Mouse (Mus musculus): ENCODE measurements around the gene Gm42421. TPM values are rescaled to one million over a fixed set of nuclear protein-coding genes. Genes with fewer than 3 reads are reported as not detected.
A peak's percentile ranks its signal among the peaks of the same experiment; 100 is the strongest.

The Gm42421 gene
- total RNA-seq, 2 experiments from 2014 or later: 1.7 to 2.6 TPM

DNA sequence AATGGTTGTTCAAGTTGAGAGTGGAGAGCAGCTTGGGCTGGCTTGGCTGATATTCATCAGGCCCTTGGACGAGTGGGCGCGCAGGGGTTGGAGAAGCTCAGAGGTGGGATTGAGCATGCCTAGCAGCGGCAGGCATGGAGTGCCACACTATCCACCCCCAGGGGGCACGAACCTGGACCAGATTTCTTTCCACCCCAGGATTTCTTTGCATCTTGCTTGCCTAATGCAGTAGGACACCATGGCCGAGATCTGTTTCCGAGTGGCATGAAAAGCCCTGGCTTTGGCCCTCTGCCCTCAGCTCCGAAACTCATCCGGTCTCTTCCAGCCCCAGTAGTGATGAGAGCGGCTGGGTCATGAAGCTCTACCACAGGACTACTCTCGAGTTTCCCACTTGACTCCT is 5.4 kb downstream of the Gm42421 start:
- DNase-seq (ENCODE audit: low spot score in 2 of 2): no peak
- intact Hi-C loops (cut with DNase I): no loop called here

GRCm38 (mm10) chr5:143933875-143934274 is 5.9 kb downstream of the Gm42421 start:
- no peak for DNase-seq (ENCODE audit: low spot score in 2 of 2)
- intact Hi-C loops (cut with DNase I): no loop called here

DNA sequence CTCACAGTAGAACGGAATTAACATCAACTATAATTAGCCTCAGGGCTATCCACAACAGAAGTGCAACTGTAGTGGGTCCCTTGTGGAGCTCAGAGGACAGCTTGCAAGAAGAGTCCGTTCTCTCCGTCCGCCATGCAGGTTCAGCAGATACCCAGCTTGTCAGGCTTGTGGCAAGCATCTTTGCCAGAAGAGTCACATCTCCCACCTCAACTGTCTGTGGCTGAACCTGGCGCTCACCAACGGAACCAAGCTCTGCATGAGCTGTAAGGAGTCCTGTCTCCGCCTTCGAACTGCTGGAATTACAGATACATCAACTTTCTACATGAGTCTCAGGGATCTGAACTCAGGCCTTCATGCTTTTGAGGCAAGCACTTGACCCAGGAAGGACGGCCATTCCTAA is 8.2 kb downstream of the Gm42421 start:
- intact Hi-C loops (cut with DNase I): no loop called here
- DNase-seq (ENCODE audit: low spot score in 2 of 2): no peak

DNA sequence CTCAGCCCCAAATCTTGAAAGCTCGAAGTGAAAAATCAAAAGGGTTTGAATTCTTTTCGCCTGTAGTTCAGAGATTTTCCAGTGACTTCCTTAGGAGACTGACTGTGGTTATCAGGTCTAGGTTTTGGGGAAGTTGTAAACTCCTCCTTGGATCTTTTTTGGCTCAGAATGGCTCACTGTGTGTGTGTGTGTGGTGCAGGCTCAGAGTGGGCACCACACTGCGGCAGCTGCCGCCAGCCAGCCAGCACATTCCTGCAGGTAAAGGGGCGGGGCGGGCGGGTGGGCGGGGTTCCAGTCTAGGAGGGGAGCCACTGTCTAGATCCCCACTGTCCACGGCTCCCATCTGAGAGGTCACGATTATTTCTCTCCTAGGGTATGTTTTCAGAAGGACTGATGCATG is 13.6 kb downstream of the Gm42421 start:
- DNase-seq (ENCODE audit: low spot score in 2 of 2): peak in 1 of 2 experiments; percentile 38
- intact Hi-C loops (cut with DNase I): loop anchor here (5.0 kb wide), 1 partner anchor 36 kb away; no protein-coding TSS in a partner anchor

DNA sequence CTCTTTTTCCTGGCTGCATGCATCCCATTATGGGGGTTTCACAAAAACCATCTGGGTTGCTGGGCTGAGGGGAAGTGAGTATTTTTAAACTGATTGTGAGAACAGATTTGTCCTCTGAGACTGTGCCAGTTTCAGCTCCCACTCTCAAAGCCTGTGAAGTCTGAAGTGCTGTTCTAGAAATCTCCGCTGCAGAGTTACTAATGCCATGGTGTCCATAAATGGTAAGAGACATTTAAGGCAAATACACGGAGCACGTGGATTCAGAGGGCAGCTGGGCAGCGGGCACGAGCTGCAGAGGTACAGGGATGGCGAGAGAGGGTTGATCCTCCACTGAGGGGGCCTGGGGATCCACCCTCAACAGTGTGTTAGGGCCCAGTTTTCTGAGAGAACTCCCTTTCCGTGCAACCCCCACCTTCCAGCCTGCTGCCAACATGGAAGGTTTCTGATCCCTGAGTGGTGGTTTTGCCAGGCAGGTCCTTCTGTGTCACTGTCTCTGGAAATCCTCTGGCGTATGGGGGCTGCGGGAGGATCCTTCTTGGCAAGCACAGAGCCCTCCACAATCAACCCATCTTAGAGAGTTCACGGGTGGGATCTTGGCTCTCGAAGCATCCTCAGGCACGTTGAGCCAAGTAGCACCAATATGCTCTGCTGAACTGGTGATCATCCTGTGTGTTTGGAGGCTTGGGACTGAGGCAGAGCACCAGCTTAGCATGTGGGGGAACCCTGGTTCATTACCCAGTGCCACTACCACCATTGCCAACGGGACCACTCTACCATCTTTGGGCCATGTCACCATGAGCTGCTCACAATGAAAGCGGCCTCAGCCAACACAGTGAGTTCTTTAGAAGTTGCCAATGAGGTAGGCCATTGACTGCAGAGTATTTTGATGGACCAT is 15.5 kb downstream of the Gm42421 start:
- peak; percentile 82 to 98 for DNase-seq (ENCODE audit: low spot score in 2 of 2)
- intact Hi-C loops (cut with DNase I): loop anchor here (1.0 to 5.0 kb wide), 3 partner anchors 34 to 134 kb away; no protein-coding TSS in a partner anchor

- DNase-seq (ENCODE audit: low spot score in 2 of 2): no peak
- intact Hi-C loops (cut with DNase I): no loop called here
Measured at GRCm38 (mm10) chr5:143948361-143948760, 20.4 kb downstream of the Gm42421 start.

DNA sequence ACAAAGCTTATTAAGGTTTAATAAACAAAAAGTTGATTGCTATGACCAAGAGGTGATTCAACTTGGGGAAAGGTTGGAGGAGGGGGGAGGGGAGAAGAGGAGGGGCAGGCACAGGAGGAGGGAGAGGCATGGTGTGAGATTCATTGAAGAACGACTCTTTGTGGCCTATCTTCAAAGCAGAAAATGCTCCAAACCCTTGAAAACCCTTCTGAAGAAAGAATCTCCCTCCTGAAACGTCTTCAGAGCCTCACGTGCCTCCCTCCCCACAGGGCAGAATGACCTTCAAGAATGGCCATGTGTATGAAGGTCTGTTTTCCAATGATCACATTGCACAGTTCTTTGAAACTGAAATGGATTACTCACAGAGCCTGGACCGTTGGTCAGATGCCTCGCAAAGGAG is 22.0 kb downstream of the Gm42421 start:
- no peak for DNase-seq (ENCODE audit: low spot score in 2 of 2)
- intact Hi-C loops (cut with DNase I): no loop called here

DNA sequence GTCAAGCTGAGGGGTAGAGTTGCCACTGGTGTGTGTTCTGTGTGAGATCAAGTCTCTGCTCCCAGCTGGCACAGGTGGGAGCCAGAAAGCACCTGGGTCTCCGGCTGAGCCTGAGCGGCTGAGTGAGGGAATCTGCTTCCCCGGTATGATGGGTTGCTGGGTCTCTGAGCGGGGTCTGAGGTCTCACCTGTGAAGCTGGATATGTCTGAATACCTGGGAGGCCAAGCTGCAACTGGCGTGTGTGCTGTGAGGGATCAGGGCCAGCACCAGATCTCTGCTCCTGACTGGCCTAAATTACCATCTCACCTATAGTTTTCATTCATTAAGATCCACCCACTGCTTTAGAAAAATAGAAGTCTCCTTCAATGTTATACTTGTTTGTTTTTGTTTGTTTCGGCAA is 29.1 kb downstream of the Gm42421 start:
- intact Hi-C loops (cut with DNase I): no loop called here
- DNase-seq (ENCODE audit: low spot score in 2 of 2): no peak

DNA sequence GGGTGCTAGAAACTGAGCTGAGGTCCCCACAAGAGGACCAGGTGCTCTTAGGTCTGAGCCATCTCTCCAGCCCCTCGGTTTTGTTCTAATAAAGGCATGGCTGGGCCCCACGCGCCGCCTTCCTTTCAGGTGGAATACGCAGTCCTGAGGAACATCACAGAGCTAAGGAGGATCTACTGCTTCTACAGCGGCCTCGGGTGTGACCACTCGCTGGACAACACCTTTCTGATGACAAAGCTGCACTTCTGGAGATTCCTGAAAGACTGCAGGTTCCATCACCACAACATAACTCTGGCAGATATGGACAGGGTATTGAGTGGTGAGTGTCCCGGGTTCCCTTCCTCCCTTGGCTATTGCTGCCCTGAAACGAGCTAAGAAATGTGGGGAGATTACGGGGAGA is 31.6 kb downstream of the Gm42421 start:
- intact Hi-C loops (cut with DNase I): no loop called here
- DNase-seq (ENCODE audit: low spot score in 2 of 2): no peak

- DNase-seq (ENCODE audit: low spot score in 2 of 2): no peak
- intact Hi-C loops (cut with DNase I): no loop called here
Measured at GRCm38 (mm10) chr5:143961176-143961575, 33.2 kb downstream of the Gm42421 start.

DNA sequence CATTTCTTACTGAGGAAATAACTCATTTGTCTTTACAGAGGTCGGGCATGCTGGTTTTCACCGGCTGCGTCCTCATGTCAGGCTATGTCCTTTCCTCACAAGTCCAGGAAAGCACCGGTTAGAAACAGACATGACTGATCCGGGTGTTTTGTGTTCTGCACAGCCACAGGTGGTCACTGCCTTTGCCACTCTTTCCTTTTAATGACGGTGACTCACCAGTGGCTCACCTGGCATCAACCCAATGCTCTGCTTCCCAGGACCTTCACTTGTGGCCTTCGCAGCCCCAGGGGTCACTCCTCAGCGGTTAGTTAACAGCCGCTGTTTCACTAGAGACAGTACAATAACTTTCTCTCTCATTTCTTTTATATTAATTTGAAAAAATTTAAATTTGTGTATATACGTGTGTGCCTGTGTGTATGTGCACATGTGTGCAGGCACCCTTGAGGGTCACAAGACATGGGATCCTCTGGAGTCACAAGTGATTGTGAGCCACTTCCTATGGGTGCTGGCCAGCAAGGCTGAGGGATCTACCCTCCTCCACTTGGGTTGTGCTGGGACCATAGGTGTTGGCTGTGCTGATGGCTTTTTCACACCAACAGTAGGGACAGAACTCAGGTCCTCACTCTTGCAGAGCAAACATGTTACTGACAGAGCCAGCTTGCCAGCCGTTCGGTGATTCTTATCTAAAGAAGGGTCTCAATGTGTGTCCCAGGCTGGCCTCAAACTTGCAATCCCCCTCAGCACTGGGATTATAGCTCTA is 37.8 kb downstream of the Gm42421 start:
- intact Hi-C loops (cut with DNase I): no loop called here
- DNase-seq (ENCODE audit: low spot score in 2 of 2): no peak

DNA sequence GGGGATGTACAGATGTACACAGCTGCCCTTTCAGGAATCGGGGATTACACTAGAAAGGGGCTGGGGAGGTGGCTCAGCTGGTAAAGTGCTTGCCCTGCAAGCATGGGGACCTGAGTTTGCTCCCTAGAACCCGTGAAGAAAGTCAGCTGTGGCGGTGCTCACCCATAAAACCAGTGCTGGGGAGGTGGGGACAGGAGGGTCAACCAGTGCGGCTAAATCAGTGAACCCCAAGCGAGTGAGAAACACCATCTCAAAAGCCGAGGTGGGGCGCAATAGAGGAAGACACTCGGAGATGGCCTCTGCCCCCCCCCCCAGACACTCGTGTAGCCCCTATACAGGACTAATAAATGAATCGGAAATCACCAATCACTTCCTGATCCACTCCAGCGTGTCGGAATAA is 38.7 kb downstream of the Gm42421 start:
- intact Hi-C loops (cut with DNase I): no loop called here

GRCm38 (mm10) chr5:143972628-143973027 is 44.7 kb downstream of the Gm42421 start:
- intact Hi-C loops (cut with DNase I): no loop called here
- DNase-seq (ENCODE audit: low spot score in 2 of 2): no peak

More for the DNA sequence above, 38.7 kb downstream of the Gm42421 start:
- DNase-seq (ENCODE audit: low spot score in 2 of 2): no peak

- intact Hi-C loops (cut with DNase I): loop anchor here (5.0 kb wide), 2 partner anchors 33 to 63 kb away; no protein-coding TSS in a partner anchor
- peak; percentile 47 to 51 for DNase-seq (ENCODE audit: low spot score in 2 of 2)
Measured at GRCm38 (mm10) chr5:143974931-143975630, 47.1 kb downstream of the Gm42421 start.

GRCm38 (mm10) chr5:143975631-143975933 is 47.6 kb downstream of the Gm42421 start:
- no peak for DNase-seq (ENCODE audit: low spot score in 2 of 2)
- intact Hi-C loops (cut with DNase I): loop anchor here (5.0 kb wide), 2 partner anchors 33 to 63 kb away; no protein-coding TSS in a partner anchor

DNA sequence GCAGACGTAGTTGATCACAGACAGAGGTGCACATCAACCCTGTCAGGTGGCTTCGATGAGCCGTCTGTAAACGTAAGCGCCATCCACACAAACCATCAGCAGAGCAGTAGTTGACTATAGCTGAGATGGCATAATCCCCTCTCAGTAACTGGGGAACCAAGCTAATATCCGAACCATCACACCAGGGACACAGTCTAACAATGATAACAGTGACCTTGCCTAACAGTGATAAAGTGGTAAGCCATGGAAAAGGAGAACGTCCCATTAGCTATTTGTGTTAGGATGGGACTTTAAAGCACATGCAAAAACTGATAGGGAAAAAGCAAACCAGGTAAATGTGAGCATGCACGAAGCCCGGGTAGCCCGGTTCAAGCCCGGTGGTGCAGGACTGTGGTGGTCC is 48.3 kb downstream of the Gm42421 start:
- no peak for DNase-seq (ENCODE audit: low spot score in 2 of 2)
- intact Hi-C loops (cut with DNase I): loop anchor here (5.0 kb wide), 2 partner anchors 34 to 64 kb away; no protein-coding TSS in a partner anchor

GRCm38 (mm10) chr5:143976726-143977431 is 48.9 kb downstream of the Gm42421 start:
- DNase-seq (ENCODE audit: low spot score in 2 of 2): no peak
- intact Hi-C loops (cut with DNase I): loop anchor here (5.0 kb wide), 2 partner anchors 35 to 65 kb away; no protein-coding TSS in a partner anchor

GRCm38 (mm10) chr5:143980858-143981257 is 52.9 kb downstream of the Gm42421 start:
- DNase-seq (ENCODE audit: low spot score in 2 of 2): no peak

GRCm38 (mm10) chr5:143982361-143982760 is 54.4 kb downstream of the Gm42421 start:
- no peak for DNase-seq (ENCODE audit: low spot score in 2 of 2)
- intact Hi-C loops (cut with DNase I): no loop called here

More at GRCm38 (mm10) chr5:143980858-143981257, 52.9 kb downstream of the Gm42421 start:
- intact Hi-C loops (cut with DNase I): no loop called here

All from left cerebral cortex, postnatal 25 days (tissue).